ENCODE assay signal across 8 mouse cellular contexts in genomic region chr10:78244438-78245224, GRCm38 (mm10). TPM values are rescaled to one million over a fixed set of nuclear protein-coding genes. Genes with fewer than 3 reads are reported as not detected.
A peak's percentile ranks its signal among the peaks of the same experiment; 100 is the strongest.
DNase-seq lines count a peak whose midpoint lies in the region; ATAC-seq and TF ChIP-seq lines count a peak whose summit lies in the region.

Gene Trappc10 (minus strand): TSS chr10:78244641.

- no peak for TF ChIP-seq CTCF in heart, postnatal 0 days (IDR thresholded peaks at IDR 0.05; ENCODE audit: low read depth)
- peak; percentile 1; the same call in 1 of the 2 replicates for TF ChIP-seq CTCF in testis, adult 2 months (IDR thresholded peaks at IDR 0.05; ENCODE audit: control insufficient read depth, insufficient read depth, insufficient replicate concordance, low read depth, low read length)

- peak; percentile 77 for DNase-seq in CD8-positive naive resting alpha-beta T cell, adult 2 months (ENCODE audit: low read depth in 2 of 2, low spot score in 2 of 2)
- peak; percentile 80 for DNase-seq in c-Kit-positive CD71-positive TER-119-negative erythroid progenitor cells, embryonic 14.5 days (ENCODE audit: low read depth)
- DNase-seq in heart, postnatal 0 days (ENCODE audit: low spot score), result peak; percentile 84
- peak; percentile 87 to 92 for DNase-seq in kidney, postnatal 4 days

- no peaks in the 10 kb centered on the region for H3K9me3 ChIP-seq in forebrain, embryonic 12.5 days
- no peaks in the 10 kb centered on the region for H3K9me3 ChIP-seq in heart, postnatal 0 days (replicated peaks; ENCODE audit: control insufficient read depth, low read length)
- no peaks in the 10 kb centered on the region for H3K9me3 ChIP-seq in liver, embryonic 16.5 days (replicated peaks; ENCODE audit: control insufficient read depth, low read length)
- no peaks in the 10 kb centered on the region for H3K9me3 ChIP-seq in neural tube, embryonic 13.5 days

- peaks cover 19% of the 10 kb centered on the region for H3K4me1 ChIP-seq in forebrain, embryonic 12.5 days
- H3K4me1 ChIP-seq in heart, postnatal 0 days (ENCODE audit: control insufficient read depth, insufficient read depth), result peaks cover 12% of the 10 kb centered on the region; the same call in 1 of the 2 replicates
- peaks cover 30% of the 10 kb centered on the region for H3K4me1 ChIP-seq in liver, embryonic 16.5 days (ENCODE audit: control insufficient read depth, low read depth, low read length)
- H3K4me1 ChIP-seq in neural tube, embryonic 13.5 days (replicated peaks), result peaks cover 20% of the 10 kb centered on the region
- peaks cover 17% of the 10 kb centered on the region for H3K4me1 ChIP-seq in testis, adult 2 months (ENCODE audit: control insufficient read depth, insufficient read depth, low read length)

- no peaks in the 10 kb centered on the region for H3K27me3 ChIP-seq in forebrain, embryonic 12.5 days
- H3K27me3 ChIP-seq in heart, postnatal 0 days (ENCODE audit: control insufficient read depth, insufficient read depth, low read length), result no peaks in the 10 kb centered on the region
- H3K27me3 ChIP-seq in liver, embryonic 16.5 days (ENCODE audit: control insufficient read depth, insufficient read depth, low read depth, low read length), result no peaks in the 10 kb centered on the region
- H3K27me3 ChIP-seq in neural tube, embryonic 13.5 days, result no peaks in the 10 kb centered on the region
- H3K27me3 ChIP-seq in testis, adult 2 months (ENCODE audit: control insufficient read depth, insufficient read depth, low read length), result no peaks in the 10 kb centered on the region

- peak within 1 kb of the TSS; percentile 54 for H3K27ac ChIP-seq in forebrain, embryonic 12.5 days
- H3K27ac ChIP-seq in heart, postnatal 0 days (ENCODE audit: low read depth), result peak within 1 kb of the TSS; percentile 63
- peak within 1 kb of the TSS; percentile 91 for H3K27ac ChIP-seq in liver, embryonic 16.5 days (ENCODE audit: low read length)
- H3K27ac ChIP-seq in neural tube, embryonic 13.5 days (replicated peaks), result peak within 1 kb of the TSS; percentile 89
- peak within 1 kb of the TSS; percentile 63 for H3K27ac ChIP-seq in testis, adult 2 months (ENCODE audit: control insufficient read depth, insufficient read depth, low read depth, low read length)

- under 1% methylated on average over 71 of the region's 74 CpGs for WGBS in forebrain, embryonic 12.5 days
- WGBS in heart, postnatal 0 days, result under 1% methylated on average over 74 of the region's 74 CpGs
- WGBS in liver, embryonic 16.5 days (ENCODE audit: insufficient replicate concordance), result under 1% methylated on average over 60 of the region's 74 CpGs
- WGBS in neural tube, embryonic 13.5 days, result 0% methylated on average over 51 of the region's 74 CpGs

- H3K36me3 ChIP-seq in forebrain, embryonic 12.5 days (replicated peaks), result no peaks in the 10 kb centered on the region
- no peaks in the 10 kb centered on the region for H3K36me3 ChIP-seq in heart, postnatal 0 days (replicated peaks; ENCODE audit: control insufficient read depth, insufficient read depth, low read length)
- no peaks in the 10 kb centered on the region for H3K36me3 ChIP-seq in liver, embryonic 16.5 days (ENCODE audit: control insufficient read depth, insufficient read depth)
- H3K36me3 ChIP-seq in neural tube, embryonic 13.5 days, result no peaks in the 10 kb centered on the region
- H3K36me3 ChIP-seq in testis, adult 2 months (ENCODE audit: control insufficient read depth, insufficient read depth, low read length), result no peaks in the 10 kb centered on the region

- peak within 1 kb of the TSS; percentile 92 for H3K4me3 ChIP-seq in forebrain, embryonic 12.5 days (replicated peaks)
- peak within 1 kb of the TSS; percentile 81 for H3K4me3 ChIP-seq in heart, postnatal 0 days (ENCODE audit: low read depth, low read length)
- H3K4me3 ChIP-seq in liver, embryonic 16.5 days (ENCODE audit: low read depth, low read length), result peak within 1 kb of the TSS; percentile 82
- H3K4me3 ChIP-seq in neural tube, embryonic 13.5 days, result peak within 1 kb of the TSS; percentile 94
- H3K4me3 ChIP-seq in testis, adult 2 months (ENCODE audit: control insufficient read depth, low read depth, low read length), result peak within 1 kb of the TSS; percentile 99

- peak; percentile 96 for ATAC-seq in forebrain, embryonic 12.5 days (ENCODE audit: low FRiP score)
- peak; percentile 94 for ATAC-seq in heart, postnatal 0 days (ENCODE audit: insufficient read depth, low read depth)
- ATAC-seq in liver, embryonic 16.5 days (ENCODE audit: low read depth), result peak; percentile 97
- ATAC-seq in neural tube, embryonic 13.5 days (ENCODE audit: low read depth), result peak; percentile 97

- TF ChIP-seq POLR2A in testis, adult 2 months (IDR thresholded peaks at IDR 0.05; ENCODE audit: control insufficient read depth, low read depth, low read length), result peak; percentile 31; the same call in 1 of the 2 replicates

- peak within 1 kb of the TSS; percentile 93 for H3K4me2 ChIP-seq in forebrain, embryonic 12.5 days
- H3K4me2 ChIP-seq in heart, postnatal 0 days (ENCODE audit: low read depth, low read length), result peak within 1 kb of the TSS; percentile 95
- H3K4me2 ChIP-seq in liver, embryonic 16.5 days (ENCODE audit: low read depth, low read length), result peak within 1 kb of the TSS; percentile 99
- peak within 1 kb of the TSS; percentile 93 for H3K4me2 ChIP-seq in neural tube, embryonic 13.5 days

- no peak for TF ChIP-seq EP300 in heart, postnatal 0 days (IDR thresholded peaks at IDR 0.05; ENCODE audit: low read depth)

- peak within 1 kb of the TSS; percentile 88 for H3K9ac ChIP-seq in forebrain, embryonic 12.5 days
- peak within 1 kb of the TSS; percentile 80 for H3K9ac ChIP-seq in heart, postnatal 0 days (replicated peaks; ENCODE audit: low read depth, low read length)
- H3K9ac ChIP-seq in liver, embryonic 16.5 days (ENCODE audit: low read depth, low read length), result peak within 1 kb of the TSS; percentile 89
- peak within 1 kb of the TSS; percentile 85 for H3K9ac ChIP-seq in neural tube, embryonic 13.5 days

RNA-seq across cellular contexts. Expression of gene Trappc10, which starts in this region (rescaled TPM):
- polyA plus RNA-seq in forebrain, embryonic 12.5 days (2016; fragmentation: Nextera tagmentation; extraction: Ambion mirVana), result 25.1 and 26.3 TPM in 2 replicates
- total RNA-seq in heart, postnatal 0 days (2014; rRNA removed; ENCODE audit: low replicate concordance), result 51.0 and 53.3 TPM in 2 replicates
- 13.2 and 13.6 TPM in 2 replicates for polyA plus RNA-seq in heart, postnatal 0 days (2015; fragmentation: Nextera tagmentation; extraction: Ambion mirVana)
- polyA plus RNA-seq in liver, embryonic 16.5 days (2015; fragmentation: Nextera tagmentation; extraction: Ambion mirVana), result 4.3 and 5.9 TPM in 2 replicates
- polyA plus RNA-seq in neural tube, embryonic 13.5 days (2015; fragmentation: Nextera tagmentation; extraction: Ambion mirVana), result 21.1 and 26.0 TPM in 2 replicates
- polyA plus RNA-seq in testis, adult 2 months (2012; rRNA removed), result 20.3 and 20.4 TPM in 2 replicates

Comparison
In these comparisons a context has a peak if more than half of its experiments do, and no peak if none do; other contexts are left out.
1. Peak in every context shown above with its lines: DNase-seq, ATAC-seq, H3K4me3 ChIP-seq and H3K27ac ChIP-seq.